Mouse (Mus musculus) adrenal gland, adult 18-20 months (tissue): Measurements from ENCODE around the gene Scgb1b12. TPM values are rescaled to one million over a fixed set of nuclear protein-coding genes. Genes with fewer than 3 reads are reported as not detected.
"Not testable (repeated sequence)": the region's sequence is repeated elsewhere in the genome, so short reads cannot be mapped to it uniquely, and the experiment has no call there.

ENCODE experiments used
- DNase-seq, 2 experiments: peaks; one replicate each; pipeline ENCODE4 v3.0.0; 2021 to 2022; ENCODE audit warnings: low spot score in 2 of 2
- long read RNA-seq, 2 experiments: library from polyadenylated mRNA; stranded (forward); transcript quantifications; one replicate each; pipeline ENCODE4 v2.0.0; 2021
- total RNA-seq, 2 experiments: library from RNA; stranded (reverse); gene quantifications; 1 replicate in 1 of 2; 2 replicates in 1 of 2; pipeline ENCODE4 v1.2.3; 2021

Gene Scgb1b12
- not detected for total RNA-seq
- long read RNA-seq, experiment 1 = 0 reads
- long read RNA-seq, experiment 2 = 0 reads

DNA sequence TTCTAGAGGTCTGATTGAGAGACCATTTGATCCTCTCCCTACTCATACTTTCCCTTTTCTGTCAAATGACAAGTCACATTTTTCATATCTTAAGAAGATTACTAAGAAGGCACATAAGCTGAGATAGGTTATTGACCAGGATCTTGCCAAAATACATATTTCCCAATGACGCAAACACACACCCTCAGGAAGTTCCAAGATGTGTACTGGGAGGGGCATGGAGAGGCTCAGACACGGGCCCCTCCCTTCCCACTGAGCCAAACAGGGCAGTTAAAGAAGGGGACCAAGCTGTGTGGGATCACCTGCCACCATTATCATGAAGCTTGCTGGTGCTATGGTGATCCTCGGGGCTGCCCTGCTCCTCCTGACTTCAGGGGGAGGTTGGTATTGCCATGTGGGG is at the start of gene Scgb1b12:
Scgb1b12 (plus strand) TSS at position 301 of the 400 bp plus-strand sequence.
- not testable (repeated sequence) for DNase-seq

DNA sequence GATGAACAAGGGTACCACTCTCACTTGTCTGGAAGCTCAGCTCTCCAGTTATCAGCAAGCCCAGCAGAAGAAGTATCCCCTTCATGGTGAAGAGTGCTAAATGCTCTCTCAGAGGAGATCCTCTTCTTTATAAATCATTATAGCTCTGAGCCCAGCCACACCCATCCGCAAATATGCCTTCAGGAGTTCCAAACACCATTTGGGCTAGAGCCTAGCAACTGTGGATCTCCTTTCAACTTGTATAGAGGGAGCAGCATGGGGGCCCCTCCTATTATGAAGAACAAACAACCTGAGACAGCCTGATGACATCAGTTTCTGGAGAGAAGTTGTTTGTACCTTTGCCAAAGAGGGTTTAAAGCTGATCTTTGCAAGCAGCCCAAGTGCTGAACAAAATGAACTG is 6.8 kb upstream of the Scgb1b12 start, which contains the start of gene Scgb2b12:
Scgb2b12 (minus strand) TSS at position 101 of the 400 bp plus-strand sequence.
- not testable (repeated sequence) for DNase-seq

Other genes starting within 250 kb of the Scgb1b12 start
- gene Scgb1b10, start 233.3 kb upstream of the Scgb1b12 start, total RNA-seq = not detected
- gene Scgb2b11, start 123.0 kb upstream of the Scgb1b12 start, total RNA-seq = not detected
- not detected for gene Scgb1b11, start 111.3 kb upstream of the Scgb1b12 start, total RNA-seq
- gene Scgb2b12, start 6.9 kb upstream of the Scgb1b12 start, total RNA-seq = not detected
- not detected for gene Scgb1b29, start 107.4 kb downstream of the Scgb1b12 start, total RNA-seq